Mouse (Mus musculus) embryonic facial prominence, embryonic 11.5 days (tissue): ENCODE data around the gene Ofcc1. TPM values are rescaled to one million over a fixed set of nuclear protein-coding genes. Genes with fewer than 3 reads are reported as not detected.

Source experiments
- ATAC-seq: fragments of 200-750 bp; cut with Nextera tagmentation; replicated peaks from 2 replicates; pipeline ENCODE4 v1.8.0; 2017; ENCODE audit warnings: low read depth; ENCODE audit not compliant: insufficient number of reproducible peaks, low FRiP score, low TSS enrichment
- DNase-seq: peaks from one replicate; pipeline ENCODE4 v3.0.0-alpha.2; 2015; ENCODE audit warnings: low spot score
- H3K27ac ChIP-seq: fragments of 300-500 bp; sonication (generic); replicated peaks from 2 replicates; pipeline ENCODE4 v1.5.1; 2014; ENCODE audit warnings: mild to moderate bottlenecking, low read depth, low read length, control low read depth
- H3K27me3 ChIP-seq: fragments of 300-500 bp; sonication (generic); 2 replicates; pipeline ENCODE4 v1.6.1; 2014; ENCODE audit warnings: mild to moderate bottlenecking, low read length, moderate library complexity, mixed read lengths; ENCODE audit not compliant: control insufficient read depth, insufficient read depth
- H3K36me3 ChIP-seq: fragments of 300-500 bp; sonication (generic); replicated peaks from 2 replicates; pipeline ENCODE4 v1.6.1; 2014; ENCODE audit warnings: low read depth, mild to moderate bottlenecking, low read length, moderate library complexity, mixed read lengths; ENCODE audit not compliant: control insufficient read depth, insufficient read depth
- H3K4me1 ChIP-seq: fragments of 300-500 bp; sonication (generic); 2 replicates; pipeline ENCODE4 v1.6.1; 2014; ENCODE audit warnings: low read length, mixed read lengths; ENCODE audit not compliant: control insufficient read depth, insufficient read depth
- H3K4me2 ChIP-seq: fragments of 300-500 bp; sonication (generic); 2 replicates; pipeline ENCODE4 v1.6.1; 2014; ENCODE audit warnings: low read depth, mild to moderate bottlenecking, control low read depth, low read length, moderate library complexity
- H3K4me3 ChIP-seq: fragments of 300-500 bp; sonication (generic); 2 replicates; pipeline ENCODE4 v1.5.1; 2014; ENCODE audit warnings: low read depth, low read length, control low read depth
- H3K9ac ChIP-seq: fragments of 300-500 bp; sonication (generic); replicated peaks from 2 replicates; pipeline ENCODE4 v1.6.1; 2014; ENCODE audit warnings: mild to moderate bottlenecking, control low read depth, low read length
- H3K9me3 ChIP-seq: fragments of 300-500 bp; sonication (generic); replicated peaks from 2 replicates; pipeline ENCODE4 v1.6.1; 2016; ENCODE audit warnings: mild to moderate bottlenecking, low read length, inconsistent platforms, mixed read lengths; ENCODE audit not compliant: control insufficient read depth
- WGBS: fragments of 180-500 bp; shearing (Covaris S2); extraction: QIAGEN DNeasy Blood & Tissue Kit; methylation state at CpG from one replicate; pipeline ENCODE4 v1.1.7; 2014; 5-methylcytosine and 5-hydroxymethylcytosine counted together
- polyA plus RNA-seq: library from polyadenylated mRNA; unstranded; fragments of >200 nt; fragmentation: Nextera tagmentation; extraction: Ambion mirVana; gene quantifications from 2 replicates; pipeline ENCODE4 v1.2.1, GENCODE M21; 2014

The Ofcc1 gene
- polyA plus RNA-seq, 1 experiment from 2014 or later = 0.08 TPM

- H3K4me3 ChIP-seq = no peak overlapping the region
- 87% methylated on average over 9 of the region's 9 CpGs for WGBS
- H3K9me3 ChIP-seq = no peaks in the 10 kb centered on the region
- ATAC-seq (no peak), DNase-seq (no peak)
- H3K9ac ChIP-seq = no peak overlapping the region
- H3K36me3 ChIP-seq = no peaks in the 10 kb centered on the region
- H3K4me1 ChIP-seq = no peaks in the 10 kb centered on the region
- no peaks in the 10 kb centered on the region for H3K27me3 ChIP-seq
- no peak overlapping the region for H3K27ac ChIP-seq
- H3K4me2 ChIP-seq = no peak overlapping the region
Measured at GRCm38 (mm10) chr13:40208314-40208713, 152.9 kb downstream of the Ofcc1 start.

GRCm38 (mm10) chr13:40181786-40182185 lies 179.5 kb downstream of the Ofcc1 start:
- no peaks in the 10 kb centered on the region for H3K4me1 ChIP-seq
- H3K27me3 ChIP-seq = no peaks in the 10 kb centered on the region
- DNase-seq = peak; percentile 69
- H3K36me3 ChIP-seq = no peaks in the 10 kb centered on the region
- no peaks in the 10 kb centered on the region for H3K9me3 ChIP-seq
- 28% methylated on average over 3 of the region's 3 CpGs for WGBS
- no peak overlapping the region for H3K4me2 ChIP-seq
- no peak for ATAC-seq
- no peak overlapping the region for H3K9ac ChIP-seq
- no peak overlapping the region for H3K27ac ChIP-seq
- no peak overlapping the region for H3K4me3 ChIP-seq

GRCm38 (mm10) chr13:40171775-40172174 lies 189.5 kb downstream of the Ofcc1 start:
- no peak for ATAC-seq
- Histone ChIP-seq H3K36me3 (no peaks in the 10 kb centered on the region), H3K4me2 (no peak overlapping the region), H3K4me1 (no peaks in the 10 kb centered on the region), H3K9me3 (no peaks in the 10 kb centered on the region), H3K4me3 (no peak overlapping the region), H3K9ac (no peak overlapping the region), H3K27me3 (no peaks in the 10 kb centered on the region), H3K27ac (no peak overlapping the region)
- DNase-seq = no peak
- whole genome bisulfite sequencing = 93% methylated on average over 4 of the region's 4 CpGs

GRCm38 (mm10) chr13:40167871-40168270 lies 193.4 kb downstream of the Ofcc1 start:
- Histone ChIP-seq H3K9me3 (no peaks in the 10 kb centered on the region), H3K27me3 (no peaks in the 10 kb centered on the region), H3K9ac (no peak overlapping the region), H3K27ac (no peak overlapping the region), H3K36me3 (no peaks in the 10 kb centered on the region), H3K4me2 (no peak overlapping the region), H3K4me1 (no peaks in the 10 kb centered on the region), H3K4me3 (no peak overlapping the region)
- whole genome bisulfite sequencing = 23% methylated on average over 7 of the region's 7 CpGs
- no peak for ATAC-seq
- peak; percentile 70 for DNase-seq

GRCm38 (mm10) chr13:40155466-40155865 lies 205.8 kb downstream of the Ofcc1 start:
- H3K9ac ChIP-seq = no peak overlapping the region
- H3K4me2 ChIP-seq = no peak overlapping the region

GRCm38 (mm10) chr13:40139906-40140305 lies 221.3 kb downstream of the Ofcc1 start:
- no peak overlapping the region for H3K9ac ChIP-seq
- no peaks in the 10 kb centered on the region for H3K36me3 ChIP-seq
- DNase-seq (no peak), ATAC-seq (no peak)
- no peak overlapping the region for H3K4me3 ChIP-seq
- no peak overlapping the region for H3K27ac ChIP-seq
- no peaks in the 10 kb centered on the region for H3K4me1 ChIP-seq
- 86% methylated on average over 4 of the region's 4 CpGs for WGBS
- no peaks in the 10 kb centered on the region for H3K27me3 ChIP-seq
- H3K4me2 ChIP-seq = no peak overlapping the region
- H3K9me3 ChIP-seq = no peaks in the 10 kb centered on the region

More at GRCm38 (mm10) chr13:40155466-40155865, 205.8 kb downstream of the Ofcc1 start:
- no peak for ATAC-seq
- H3K27me3 ChIP-seq = no peaks in the 10 kb centered on the region
- 54% methylated on average over 3 of the region's 3 CpGs for WGBS
- H3K27ac ChIP-seq = no peak overlapping the region
- H3K4me1 ChIP-seq = no peaks in the 10 kb centered on the region
- H3K36me3 ChIP-seq = no peaks in the 10 kb centered on the region
- no peaks in the 10 kb centered on the region for H3K9me3 ChIP-seq
- H3K4me3 ChIP-seq = no peak overlapping the region
- no peak for DNase-seq

GRCm38 (mm10) chr13:40136096-40136495 lies 225.2 kb downstream of the Ofcc1 start:
- Histone ChIP-seq H3K36me3 (no peaks in the 10 kb centered on the region), H3K9me3 (no peaks in the 10 kb centered on the region), H3K9ac (no peak overlapping the region), H3K4me3 (no peak overlapping the region), H3K4me2 (no peak overlapping the region), H3K27ac (no peak overlapping the region), H3K27me3 (no peaks in the 10 kb centered on the region), H3K4me1 (no peaks in the 10 kb centered on the region)
- WGBS = 32% methylated on average over 3 of the region's 3 CpGs
- DNase-seq = no peak
- no peak for ATAC-seq

GRCm38 (mm10) chr13:40135670-40136069 lies 225.6 kb downstream of the Ofcc1 start:
- no peak overlapping the region for H3K9ac ChIP-seq
- H3K4me1 ChIP-seq = no peaks in the 10 kb centered on the region
- no peaks in the 10 kb centered on the region for H3K36me3 ChIP-seq
- H3K27me3 ChIP-seq = no peaks in the 10 kb centered on the region
- H3K27ac ChIP-seq = no peak overlapping the region
- H3K4me3 ChIP-seq = no peak overlapping the region
- no peak overlapping the region for H3K4me2 ChIP-seq
- ATAC-seq (no peak), DNase-seq (no peak)
- H3K9me3 ChIP-seq = no peaks in the 10 kb centered on the region
- WGBS = 57% methylated on average over 12 of the region's 12 CpGs
